Mouse (Mus musculus): ENCODE measurements around the gene Trhr2.

DNA sequence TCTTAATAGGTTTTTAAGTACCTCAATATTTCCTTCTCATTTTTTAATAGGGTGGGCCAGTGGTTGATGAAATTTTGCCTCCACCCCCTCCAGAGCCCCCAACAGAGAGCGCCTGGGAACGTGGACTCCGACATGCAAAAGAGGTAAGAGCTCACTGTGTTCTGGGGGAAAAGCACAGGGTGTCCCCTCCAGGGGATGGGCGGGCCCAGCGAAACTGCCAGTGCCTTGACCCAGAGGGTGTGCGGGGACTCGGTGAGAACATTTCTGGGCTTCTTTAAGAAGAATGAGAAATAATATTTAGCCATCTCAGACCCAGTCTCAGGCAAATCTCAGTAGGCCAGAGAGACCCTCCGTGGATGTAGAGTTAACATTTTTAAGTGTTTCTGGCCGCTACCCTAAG is 37.6 kb upstream of the Trhr2 start:
- TF ChIP-seq CTCF (IDR thresholded peaks at IDR 0.05) = no peak
- no peak for TF ChIP-seq EP300 (IDR thresholded peaks at IDR 0.05)

Data from lung, postnatal 0 days (tissue).